Mouse (Mus musculus) embryonic facial prominence, embryonic 11.5 days (tissue): ENCODE data around the gene Naa80. TPM values are rescaled to one million over a fixed set of nuclear protein-coding genes. Genes with fewer than 3 reads are reported as not detected.

Experiments used
- ATAC-seq: fragments of 200-750 bp; cut with Nextera tagmentation; replicated peaks from 2 replicates; pipeline ENCODE4 v1.8.0; 2017; ENCODE audit warnings: low read depth; ENCODE audit not compliant: insufficient number of reproducible peaks, low FRiP score, low TSS enrichment
- DNase-seq: peaks from one replicate; pipeline ENCODE4 v3.0.0-alpha.2; 2015; ENCODE audit warnings: low spot score
- H3K27ac ChIP-seq: fragments of 300-500 bp; sonication (generic); replicated peaks from 2 replicates; pipeline ENCODE4 v1.5.1; 2014; ENCODE audit warnings: mild to moderate bottlenecking, low read depth, low read length, control low read depth
- H3K27me3 ChIP-seq: fragments of 300-500 bp; sonication (generic); 2 replicates; pipeline ENCODE4 v1.6.1; 2014; ENCODE audit warnings: mild to moderate bottlenecking, low read length, moderate library complexity, mixed read lengths; ENCODE audit not compliant: control insufficient read depth, insufficient read depth
- H3K36me3 ChIP-seq: fragments of 300-500 bp; sonication (generic); replicated peaks from 2 replicates; pipeline ENCODE4 v1.6.1; 2014; ENCODE audit warnings: low read depth, mild to moderate bottlenecking, low read length, moderate library complexity, mixed read lengths; ENCODE audit not compliant: control insufficient read depth, insufficient read depth
- H3K4me1 ChIP-seq: fragments of 300-500 bp; sonication (generic); 2 replicates; pipeline ENCODE4 v1.6.1; 2014; ENCODE audit warnings: low read length, mixed read lengths; ENCODE audit not compliant: control insufficient read depth, insufficient read depth
- H3K4me2 ChIP-seq: fragments of 300-500 bp; sonication (generic); 2 replicates; pipeline ENCODE4 v1.6.1; 2014; ENCODE audit warnings: low read depth, mild to moderate bottlenecking, control low read depth, low read length, moderate library complexity
- H3K4me3 ChIP-seq: fragments of 300-500 bp; sonication (generic); 2 replicates; pipeline ENCODE4 v1.5.1; 2014; ENCODE audit warnings: low read depth, low read length, control low read depth
- H3K9ac ChIP-seq: fragments of 300-500 bp; sonication (generic); replicated peaks from 2 replicates; pipeline ENCODE4 v1.6.1; 2014; ENCODE audit warnings: mild to moderate bottlenecking, control low read depth, low read length
- H3K9me3 ChIP-seq: fragments of 300-500 bp; sonication (generic); replicated peaks from 2 replicates; pipeline ENCODE4 v1.6.1; 2016; ENCODE audit warnings: mild to moderate bottlenecking, low read length, inconsistent platforms, mixed read lengths; ENCODE audit not compliant: control insufficient read depth
- WGBS: fragments of 180-500 bp; shearing (Covaris S2); extraction: QIAGEN DNeasy Blood & Tissue Kit; methylation state at CpG from one replicate; pipeline ENCODE4 v1.1.7; 2014; 5-methylcytosine and 5-hydroxymethylcytosine counted together
- polyA plus RNA-seq: library from polyadenylated mRNA; unstranded; fragments of >200 nt; fragmentation: Nextera tagmentation; extraction: Ambion mirVana; gene quantifications from 2 replicates; pipeline ENCODE4 v1.2.1, GENCODE M21; 2014

Naa80 gene
- polyA plus RNA-seq, 1 experiment from 2014 or later, result 11.8 TPM

DNA sequence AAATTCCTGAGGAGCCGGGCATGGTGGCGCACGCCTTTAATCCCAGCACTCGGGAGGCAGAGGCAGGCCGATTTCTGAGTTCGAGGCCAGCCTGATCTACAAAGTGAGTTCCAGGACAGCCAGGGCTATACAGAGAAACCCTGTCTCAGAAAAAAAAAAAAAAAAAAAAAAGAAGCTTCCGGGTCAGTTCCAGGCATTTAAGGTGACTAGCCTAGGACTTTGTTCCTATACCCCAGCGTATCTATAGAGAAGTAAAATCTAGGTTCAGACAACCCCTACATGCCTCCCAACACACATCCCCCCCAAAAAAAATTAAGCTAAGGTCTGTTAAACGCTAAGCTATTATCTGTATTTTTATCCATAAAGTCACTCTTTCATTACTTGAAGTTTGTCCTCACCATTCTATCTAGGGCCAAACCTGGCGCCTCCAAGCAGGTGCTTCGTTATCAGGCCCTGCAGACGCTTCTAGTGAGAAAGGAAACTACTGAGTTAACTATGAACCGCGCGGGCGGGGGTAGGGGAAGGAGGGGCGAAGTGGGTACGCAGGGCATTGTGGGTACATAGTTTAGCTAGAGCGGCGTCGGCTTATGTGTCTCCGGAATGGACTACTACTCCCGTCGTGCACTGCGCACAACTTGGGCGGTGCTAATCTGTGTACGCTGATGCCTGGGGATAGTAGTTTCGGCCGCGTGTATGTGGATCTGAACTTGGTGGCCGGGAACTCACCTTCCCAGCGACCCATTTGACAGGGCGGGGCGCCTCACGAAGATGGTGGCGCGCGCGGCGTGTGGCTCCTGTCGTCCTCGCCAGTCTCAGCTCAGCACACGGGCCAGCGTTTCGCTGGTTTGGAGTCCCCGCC, 8.5 kb downstream of the Naa80 start, which contains the start of gene Ifrd2:
TSS of gene Ifrd2 (plus strand) at position 669 of the 859 bp plus-strand sequence.
- H3K9me3 ChIP-seq, result no peaks in the 10 kb centered on the region
- H3K4me1 ChIP-seq, result peaks cover 3% of the 10 kb centered on the region
- peaks cover 5% of the 10 kb centered on the region for H3K36me3 ChIP-seq
- peak within 1 kb of the TSS; percentile 56 for H3K4me2 ChIP-seq
- H3K9ac ChIP-seq, result peak within 1 kb of the TSS; percentile 22
- no peaks in the 10 kb centered on the region for H3K27me3 ChIP-seq
- ATAC-seq, result peak; percentile 95
- peak within 1 kb of the TSS; percentile 45 for H3K4me3 ChIP-seq
- no peak within 1 kb of the TSS for H3K27ac ChIP-seq
- peak; percentile 100 for DNase-seq
- WGBS, result 14% methylated on average over 46 of the region's 46 CpGs

DNA sequence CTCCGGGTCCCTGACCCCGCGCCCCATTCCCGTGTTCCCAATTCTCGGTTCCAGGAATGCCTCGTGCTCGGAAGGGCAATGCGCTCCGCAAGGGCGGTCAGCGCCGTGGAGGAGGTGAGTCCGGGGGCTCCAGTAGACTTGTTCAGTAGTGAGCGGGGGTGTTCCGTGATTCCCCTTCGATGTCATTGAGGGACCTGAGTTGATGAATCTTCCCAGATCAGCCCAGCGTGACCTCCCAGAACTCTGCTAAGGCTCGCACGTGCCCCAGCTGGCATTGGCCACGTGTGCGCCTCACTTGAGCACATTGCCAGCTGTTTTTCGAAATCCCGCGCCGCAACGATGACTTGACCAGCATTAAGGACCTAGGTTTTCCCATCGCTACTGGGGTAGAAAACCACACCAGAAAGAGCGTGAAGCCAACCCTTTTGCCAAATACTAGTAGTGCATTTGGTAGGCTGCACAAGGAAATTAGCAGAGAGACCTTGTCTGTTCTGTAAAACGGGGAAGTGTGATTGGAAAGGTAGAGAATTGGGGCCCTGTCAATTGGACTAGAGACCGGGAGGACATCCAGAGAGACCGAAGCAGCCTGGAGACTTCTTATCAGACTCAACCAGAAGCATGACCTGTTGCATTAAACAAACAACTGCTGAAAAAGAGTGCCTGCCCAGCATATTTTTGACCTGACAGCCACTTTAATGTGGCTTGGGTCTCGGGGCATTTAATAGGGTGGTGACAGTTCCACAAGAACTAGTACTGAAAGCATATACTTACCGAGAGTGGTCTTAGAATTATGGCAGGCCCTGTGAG, 9.3 kb downstream of the Naa80 start:
- WGBS, result 5% methylated on average over 33 of the region's 33 CpGs
- DNase-seq, result peak; percentile 64
- Histone ChIP-seq H3K36me3 (peaks cover 8% of the 10 kb centered on the region), H3K27me3 (no peaks in the 10 kb centered on the region), H3K4me1 (peaks cover 3% of the 10 kb centered on the region), H3K27ac (no peak overlapping the region), H3K9ac (peak overlapping the region; percentile 22), H3K4me2 (peak overlapping the region; percentile 56), H3K4me3 (peak overlapping the region; percentile 45), H3K9me3 (no peaks in the 10 kb centered on the region)
- ATAC-seq, result no peak

DNA sequence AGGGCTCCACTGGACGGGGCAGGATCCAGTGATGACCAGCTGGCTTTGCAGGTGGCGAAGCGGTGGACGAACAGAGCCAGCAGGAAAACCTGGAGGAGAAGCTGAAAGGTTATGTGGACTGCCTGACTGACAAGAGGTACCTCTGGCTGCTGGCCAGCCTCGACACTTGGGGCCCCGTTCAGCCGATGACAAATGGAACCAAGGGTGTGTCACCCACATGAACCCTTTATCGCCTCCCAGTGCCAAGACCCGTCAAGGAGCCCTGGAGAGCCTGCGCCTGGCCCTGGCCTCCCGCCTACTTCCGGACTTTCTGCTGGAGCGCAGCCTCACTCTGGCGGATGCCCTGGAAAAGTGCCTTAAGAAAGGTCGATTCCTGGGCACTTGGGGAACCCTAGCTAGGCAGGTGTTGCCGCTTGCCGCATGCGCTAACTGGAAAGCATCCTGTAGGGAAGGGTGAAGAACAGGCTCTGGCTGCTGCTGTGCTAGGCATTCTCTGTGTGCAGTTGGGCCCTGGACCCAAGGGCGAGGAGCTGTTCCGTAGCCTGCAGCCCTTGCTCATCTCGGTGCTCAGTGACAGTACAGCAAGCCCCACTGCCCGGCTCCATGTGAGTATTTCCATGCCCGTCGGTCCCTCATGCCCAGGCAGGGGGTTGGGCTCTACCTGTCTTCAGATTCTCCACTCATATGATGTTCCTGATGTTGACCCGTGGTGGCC, 11.5 kb downstream of the Naa80 start:
- peaks cover 11% of the 10 kb centered on the region for H3K36me3 ChIP-seq
- H3K27ac ChIP-seq, result no peak overlapping the region
- DNase-seq (no peak), ATAC-seq (no peak)
- no peak overlapping the region for H3K4me2 ChIP-seq
- no peaks in the 10 kb centered on the region for H3K9me3 ChIP-seq
- WGBS, result 90% methylated on average over 25 of the region's 25 CpGs
- H3K9ac ChIP-seq, result no peak overlapping the region
- peaks cover 3% of the 10 kb centered on the region for H3K4me1 ChIP-seq
- no peaks in the 10 kb centered on the region for H3K27me3 ChIP-seq
- no peak overlapping the region for H3K4me3 ChIP-seq

DNA sequence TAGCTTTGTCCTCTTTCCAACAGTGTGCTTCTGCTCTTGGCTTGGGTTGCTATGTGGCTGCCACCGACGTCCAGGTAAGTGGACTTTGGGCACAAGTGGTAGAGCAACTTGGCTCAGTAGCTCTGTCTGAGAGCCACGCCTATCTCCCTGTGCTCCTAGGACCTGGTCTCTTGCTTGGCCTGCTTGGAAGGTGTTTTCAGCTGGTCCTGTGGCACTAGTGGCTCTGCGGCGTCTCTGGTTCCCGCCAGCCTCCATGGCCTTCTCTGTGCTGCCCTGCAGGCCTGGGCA, 12.0 kb downstream of the Naa80 start:
- DNase-seq (no peak), ATAC-seq (no peak)
- Histone ChIP-seq H3K4me1 (peaks cover 3% of the 10 kb centered on the region), H3K9ac (no peak overlapping the region), H3K27me3 (no peaks in the 10 kb centered on the region), H3K9me3 (no peaks in the 10 kb centered on the region), H3K36me3 (peaks cover 11% of the 10 kb centered on the region), H3K4me2 (no peak overlapping the region), H3K4me3 (no peak overlapping the region), H3K27ac (no peak overlapping the region)
- 99% methylated on average over 6 of the region's 6 CpGs for WGBS

DNA sequence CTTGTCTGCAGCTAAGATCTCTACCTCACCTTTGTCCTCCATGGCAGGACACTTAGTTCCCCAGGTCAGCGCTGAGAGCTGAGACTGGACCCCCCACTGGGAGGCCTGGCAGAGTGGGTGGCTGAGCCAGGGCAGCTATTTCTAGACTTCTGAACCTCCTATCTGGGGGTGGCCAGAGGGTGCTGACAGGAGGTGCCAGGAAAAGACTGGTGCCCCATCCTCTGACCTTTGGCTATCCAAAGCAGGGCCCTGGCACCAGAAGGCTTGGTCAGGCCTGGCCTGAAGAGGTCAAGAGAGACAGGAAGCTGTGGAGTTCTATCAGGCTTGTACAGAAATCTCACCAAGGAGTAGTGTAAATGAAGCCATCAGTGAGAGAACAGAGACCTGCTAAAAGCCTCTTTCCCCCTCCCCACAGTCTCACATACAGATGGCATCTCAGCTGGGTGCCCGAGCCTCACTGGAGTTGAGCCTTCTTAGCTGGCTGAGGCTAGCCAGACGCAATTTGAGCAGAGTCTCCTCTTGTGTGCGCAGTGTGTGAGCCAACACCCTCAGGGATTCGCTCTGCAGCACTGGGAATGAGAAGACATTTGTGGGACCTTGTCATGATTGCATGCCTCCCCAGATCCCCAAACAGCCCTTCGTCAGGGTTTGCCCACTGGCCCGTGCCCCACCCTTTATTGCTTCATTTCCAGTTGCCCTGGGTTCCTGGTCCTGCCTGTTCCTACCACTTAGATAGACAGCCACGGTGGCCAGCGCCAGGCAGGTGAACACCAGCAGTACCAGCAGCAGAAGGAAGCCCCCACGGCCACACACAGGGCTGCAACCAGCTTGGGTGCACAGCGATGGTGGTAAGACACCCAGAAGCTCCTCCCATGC, 14.7 kb downstream of the Naa80 start:
- no peaks in the 10 kb centered on the region for H3K27me3 ChIP-seq
- DNase-seq (no peak), ATAC-seq (no peak)
- peaks cover 1% of the 10 kb centered on the region for H3K4me1 ChIP-seq
- H3K9ac ChIP-seq, result no peak overlapping the region
- H3K9me3 ChIP-seq, result no peaks in the 10 kb centered on the region
- H3K36me3 ChIP-seq, result peaks cover 11% of the 10 kb centered on the region
- WGBS, result 83% methylated on average over 11 of the region's 11 CpGs
- no peak overlapping the region for H3K4me2 ChIP-seq
- H3K27ac ChIP-seq, result no peak overlapping the region
- H3K4me3 ChIP-seq, result no peak overlapping the region

DNA sequence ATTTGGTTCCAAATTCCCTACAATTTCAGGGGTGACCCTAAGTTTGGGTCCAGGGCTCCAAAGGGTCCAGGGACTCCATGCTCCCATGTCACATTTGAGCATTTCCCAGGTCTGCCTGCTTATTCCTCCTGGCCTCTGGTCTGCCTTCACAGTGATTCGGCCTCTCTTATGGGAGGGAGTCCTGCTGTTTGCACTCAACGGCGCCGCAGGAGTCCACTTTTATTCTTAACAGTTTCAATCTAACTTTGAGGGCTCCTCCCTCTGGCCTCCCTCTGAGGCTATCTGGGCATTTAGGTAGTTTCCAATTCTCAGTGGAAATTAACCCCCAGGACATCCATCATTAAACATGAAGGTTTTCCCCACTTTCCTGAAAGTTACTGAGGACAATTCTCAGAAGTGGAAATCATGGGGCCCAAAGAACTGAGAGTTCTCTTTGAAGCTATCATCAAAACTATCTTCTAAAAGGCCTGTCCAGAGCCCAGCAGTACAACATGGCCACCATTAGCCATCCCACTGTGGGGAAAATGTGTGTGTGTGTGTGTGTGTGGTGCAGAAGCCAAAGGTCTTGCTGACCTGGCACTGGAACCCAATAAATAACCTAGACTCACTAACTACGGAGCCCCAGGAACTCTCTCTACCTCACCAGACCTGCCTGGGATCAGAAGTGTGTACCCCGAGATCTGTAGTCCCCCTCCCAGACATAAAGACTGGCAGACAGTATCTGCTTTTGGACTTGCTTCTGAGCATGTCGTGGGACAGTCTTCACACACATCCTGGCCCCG, 15.8 kb downstream of the Naa80 start:
- WGBS, result 78% methylated on average over 8 of the region's 8 CpGs
- no peaks in the 10 kb centered on the region for H3K9me3 ChIP-seq
- DNase-seq (no peak), ATAC-seq (no peak)
- H3K36me3 ChIP-seq, result peaks cover 11% of the 10 kb centered on the region
- H3K9ac ChIP-seq, result no peak overlapping the region
- H3K4me3 ChIP-seq, result no peak overlapping the region
- no peak overlapping the region for H3K27ac ChIP-seq
- no peaks in the 10 kb centered on the region for H3K27me3 ChIP-seq
- H3K4me1 ChIP-seq, result no peaks in the 10 kb centered on the region
- no peak overlapping the region for H3K4me2 ChIP-seq
